Mouse (Mus musculus) megakaryocyte, embryonic 14.5 days (primary cell): Measurements from ENCODE around the gene Gas8.

ENCODE experiments used
- FLI1 ChIP-seq: IDR thresholded peaks from 2 replicates; pipeline ENCODE4 v1.6.1; 2012; ENCODE audit warnings: low read length, inconsistent platforms, mixed read lengths
- GATA1 ChIP-seq: IDR thresholded peaks from 3 replicates; pipeline ENCODE4 v1.6.1; 2012; ENCODE audit warnings: mixed read lengths, low read length, inconsistent platforms, borderline replicate concordance

DNA sequence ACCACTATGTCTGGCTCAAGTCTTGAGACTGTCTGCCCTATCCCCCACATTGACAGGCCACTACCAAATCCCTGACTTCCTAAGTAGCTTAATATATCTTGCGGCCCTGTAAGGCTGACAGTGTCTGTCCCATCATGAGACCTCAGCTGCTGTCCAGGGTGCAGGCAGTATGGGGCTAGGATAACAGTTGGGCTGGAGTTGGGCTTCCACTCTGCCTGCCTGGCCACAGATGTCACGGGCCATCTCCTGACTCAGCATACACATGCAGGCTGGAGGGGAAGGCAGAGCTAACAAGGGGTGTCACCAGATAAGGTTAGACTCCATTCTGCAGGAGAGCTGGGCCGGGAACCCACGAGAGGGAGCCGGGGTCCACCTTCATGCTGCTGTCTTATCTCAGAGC lies 11.5 kb upstream of the Gas8 start:
- no peak for TF ChIP-seq FLI1
- TF ChIP-seq GATA1, result no peak
